Mouse (Mus musculus) kidney, adult 8-10 months (tissue): ENCODE results near the gene Pabpn1l.
"Not testable (repeated sequence)": the region's sequence is repeated elsewhere in the genome, so short reads cannot be mapped to it uniquely, and the experiment has no call there.

Experiments
- DNase-seq, 2 experiments: peaks; one replicate each; pipeline ENCODE4 v3.0.0; 2022

The Pabpn1l gene

DNA sequence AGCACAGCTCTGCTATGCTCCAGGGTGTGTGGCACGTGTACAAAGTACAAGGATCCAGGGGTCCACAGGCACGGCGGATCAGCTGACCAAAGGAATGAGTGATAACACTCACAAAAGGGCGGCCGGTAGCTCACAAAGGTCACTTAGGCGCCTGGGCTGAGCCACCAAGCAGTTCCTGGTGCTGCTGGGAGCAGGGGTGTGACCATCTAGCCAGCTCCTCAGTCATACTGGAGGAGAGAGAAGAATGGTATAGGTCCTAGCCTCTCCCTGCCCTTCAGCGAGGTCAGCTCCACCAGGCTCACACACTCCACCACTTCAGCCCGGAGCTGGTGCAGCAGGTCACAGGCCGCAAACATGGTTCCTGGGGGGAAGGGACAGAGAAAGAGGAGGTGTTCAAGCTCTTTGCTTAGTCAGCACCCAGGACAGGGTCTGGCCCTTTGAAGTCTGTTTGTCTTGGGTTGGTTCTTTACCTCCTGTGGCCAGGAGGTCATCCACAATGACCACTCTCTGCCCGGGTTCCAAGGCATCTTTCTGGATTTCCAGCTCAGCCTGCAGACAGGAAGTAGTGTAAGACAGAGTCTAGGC, 47.8 kb downstream of the Pabpn1l start:
- peak in 1 of 2 experiments; percentile 50 for DNase-seq

DNA sequence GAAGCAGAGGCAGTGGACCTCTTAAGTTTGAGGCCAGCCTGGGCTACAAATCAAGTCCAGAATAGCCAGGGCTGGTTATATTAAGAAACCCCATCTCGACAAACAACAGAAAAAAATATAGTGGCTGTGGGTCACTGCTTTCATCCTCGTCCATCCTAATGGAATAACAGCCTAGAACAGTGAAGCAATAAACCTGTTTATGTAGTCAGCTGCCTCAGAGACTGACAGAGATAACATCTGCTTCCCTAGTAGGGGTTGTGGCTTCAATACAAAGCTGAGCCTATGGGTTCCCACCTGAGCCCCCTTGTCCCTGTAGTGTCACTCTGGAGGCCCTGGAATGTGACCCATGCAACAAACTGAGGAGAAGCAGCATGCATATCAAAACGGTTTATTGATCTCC, 48.3 kb downstream of the Pabpn1l start:
- no peak for DNase-seq

DNA sequence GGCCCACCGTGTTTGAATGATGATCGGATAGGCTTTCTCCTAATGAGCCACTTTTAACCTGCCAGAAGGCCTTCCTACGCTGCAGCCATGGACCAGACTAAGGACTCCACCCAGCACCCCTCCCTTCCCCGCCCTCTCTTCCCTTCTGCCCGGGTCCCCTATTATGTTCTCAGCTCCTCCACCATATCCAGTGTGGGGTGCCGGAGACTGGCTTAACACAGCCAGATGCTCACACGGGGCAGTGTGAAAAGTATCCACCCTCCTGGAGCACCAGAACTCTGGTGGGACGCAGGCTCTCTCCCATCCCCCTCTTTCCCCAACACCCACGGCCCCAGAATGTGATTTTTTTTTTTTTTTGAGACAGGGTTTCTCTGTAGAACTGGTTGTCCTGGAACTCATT, 49.0 kb downstream of the Pabpn1l start:
- DNase-seq, result no peak

DNA sequence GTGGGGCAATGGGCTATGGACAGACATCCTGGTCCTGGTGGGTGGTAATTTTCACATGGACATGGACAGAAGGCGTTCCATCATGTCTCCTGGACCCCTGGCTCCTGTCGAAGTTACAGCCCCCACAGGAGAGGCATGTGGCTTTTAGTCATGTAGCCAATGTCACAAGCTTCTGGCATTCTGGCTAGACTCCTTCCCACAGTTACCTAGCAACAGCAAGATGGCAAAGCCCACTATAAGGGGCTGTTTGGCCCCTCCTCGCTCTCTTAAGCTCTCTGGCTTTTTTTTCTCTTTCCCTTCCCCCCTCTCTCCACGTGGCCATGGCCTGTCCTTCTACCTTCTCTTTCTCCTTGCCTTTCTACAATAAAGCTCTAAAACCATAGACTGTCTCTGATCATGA, 49.4 kb downstream of the Pabpn1l start:
- DNase-seq, result not testable (repeated sequence)

DNA sequence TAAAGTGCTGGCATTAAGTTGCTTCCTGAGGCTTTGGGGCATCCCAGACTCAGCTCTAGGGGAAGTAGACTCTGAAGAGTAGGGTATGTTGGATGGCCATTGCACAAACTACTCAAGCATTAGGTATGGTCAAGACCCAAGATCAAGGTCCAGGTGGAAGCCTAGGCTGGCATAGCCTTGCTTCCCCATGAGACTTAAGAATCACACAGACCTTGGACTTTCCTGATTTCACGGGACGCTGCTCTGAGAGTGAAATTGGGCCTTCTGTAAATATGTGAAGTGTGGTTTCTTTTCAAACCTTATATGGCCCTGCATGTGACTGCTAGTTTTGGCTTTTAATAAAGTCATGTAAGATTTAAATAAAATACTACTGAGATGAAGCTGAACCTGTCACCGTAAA, 49.8 kb downstream of the Pabpn1l start:
- DNase-seq, result peak; percentile 60 to 72

DNA sequence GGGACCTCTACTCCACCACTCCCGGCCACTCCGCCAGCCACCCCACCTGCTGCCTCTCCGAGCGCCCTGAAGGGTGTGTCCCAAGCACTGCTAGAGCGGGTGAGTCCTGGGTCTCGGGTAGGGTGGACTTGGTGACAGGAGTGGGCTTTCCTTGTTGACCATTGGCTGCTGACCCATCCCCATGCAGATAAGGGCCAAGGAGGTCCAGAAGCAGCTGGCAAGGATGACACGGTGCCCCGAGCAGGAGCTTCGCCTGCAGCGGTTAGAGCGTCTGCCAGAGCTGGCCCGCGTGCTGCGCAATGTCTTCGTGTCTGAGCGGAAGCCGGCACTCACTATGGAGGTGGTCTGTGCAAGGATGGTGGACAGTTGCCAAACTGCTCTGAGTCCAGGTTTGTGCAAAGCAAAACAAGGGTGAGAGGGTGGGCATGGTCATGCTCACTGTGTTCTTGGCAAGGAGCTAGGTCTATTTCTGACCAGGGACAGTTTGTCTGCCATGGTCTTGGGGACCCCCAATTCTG, 50.7 kb downstream of the Pabpn1l start:
- no peak for DNase-seq

DNA sequence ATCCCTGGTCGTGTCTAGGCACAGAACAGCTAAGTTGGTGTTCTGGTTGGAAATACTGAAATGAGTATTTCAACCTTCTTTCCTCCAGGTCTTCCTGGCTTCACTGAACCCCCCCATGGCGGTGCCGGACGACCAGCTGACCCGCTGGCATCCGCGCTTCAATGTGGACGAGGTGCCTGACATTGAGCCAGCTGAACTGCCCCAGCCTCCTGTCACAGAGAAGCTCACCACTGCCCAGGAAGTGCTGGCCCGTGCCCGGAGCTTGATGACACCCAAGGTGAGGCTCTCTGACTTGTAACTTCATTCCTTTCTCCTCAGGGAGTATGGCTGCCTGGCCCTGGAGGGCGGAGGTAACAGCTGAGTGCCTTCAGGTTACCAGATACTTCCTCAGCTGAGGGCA, 51.4 kb downstream of the Pabpn1l start:
- DNase-seq, result no peak

DNA sequence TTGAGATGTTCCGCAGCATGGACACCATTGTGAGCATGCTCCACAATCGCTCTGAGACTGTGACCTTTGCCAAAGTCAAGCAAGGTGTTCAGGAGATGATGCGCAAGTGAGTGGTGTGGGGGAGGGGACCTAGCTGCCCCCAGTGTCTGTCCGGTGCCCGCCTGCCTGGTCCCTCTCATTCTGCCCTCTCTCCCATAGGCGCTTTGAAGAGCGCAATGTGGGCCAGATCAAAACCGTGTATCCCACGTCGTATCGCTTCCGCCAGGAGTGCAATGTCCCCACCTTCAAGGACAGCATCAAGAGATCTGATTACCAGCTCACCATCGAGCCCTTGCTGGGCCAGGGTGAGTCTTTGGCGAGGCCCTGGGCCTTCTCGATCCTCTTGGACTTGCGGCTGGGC, 52.5 kb downstream of the Pabpn1l start:
- no peak for DNase-seq
